Mouse (Mus musculus) C2C12 (cell line): ENCODE results near the gene Dera.

Experiments used
- CTCF ChIP-seq: IDR thresholded peaks from one replicate; pipeline ENCODE4 v1.5.1; 2011; ENCODE audit not compliant: control insufficient read depth, insufficient read depth, insufficient read length
- FOSL1 ChIP-seq: IDR thresholded peaks from one replicate; pipeline ENCODE4 v1.8.0; 2011; ENCODE audit warnings: mild to moderate bottlenecking, low read length; ENCODE audit not compliant: poor library complexity, insufficient read depth, severe bottlenecking
- MAX ChIP-seq: IDR thresholded peaks from one replicate; pipeline ENCODE4 v1.6.1; 2011; ENCODE audit warnings: mild to moderate bottlenecking, control low read depth
- MYOD1 ChIP-seq: IDR thresholded peaks from one replicate; pipeline ENCODE4 v1.6.1; 2011; ENCODE audit warnings: low read depth; ENCODE audit not compliant: control insufficient read depth, insufficient read length
- USF1 ChIP-seq: IDR thresholded peaks from one replicate; pipeline ENCODE4 v1.6.1; 2011; ENCODE audit warnings: low read depth, mild to moderate bottlenecking, control low read depth, moderate library complexity

DNA sequence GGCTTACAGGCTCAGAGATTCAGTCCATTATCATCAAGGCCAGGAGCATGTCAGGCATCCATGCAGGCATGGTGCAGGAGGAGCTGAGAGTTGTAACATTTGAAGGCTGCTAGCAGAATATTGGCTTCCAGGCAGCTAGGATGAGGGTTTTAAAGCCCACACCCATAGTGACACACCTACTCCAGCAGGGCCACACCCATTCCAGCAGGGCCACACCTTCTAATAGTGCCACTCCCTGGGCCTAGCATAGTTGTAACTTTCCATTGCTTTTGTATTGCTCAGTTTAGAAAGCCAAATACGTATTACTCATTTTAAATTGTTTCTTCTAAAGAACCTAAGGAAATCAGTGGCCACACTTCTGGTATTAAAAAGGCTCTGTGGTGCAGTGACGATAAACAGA is 13.4 kb upstream of the Dera start:
- TF ChIP-seq CTCF: no peak
- TF ChIP-seq USF1: no peak
- TF ChIP-seq MYOD1: no peak
- TF ChIP-seq FOSL1: no peak
- no peak for TF ChIP-seq MAX
